ENCODE assay signal across 10 mouse cellular contexts in the genomic region with DNA sequence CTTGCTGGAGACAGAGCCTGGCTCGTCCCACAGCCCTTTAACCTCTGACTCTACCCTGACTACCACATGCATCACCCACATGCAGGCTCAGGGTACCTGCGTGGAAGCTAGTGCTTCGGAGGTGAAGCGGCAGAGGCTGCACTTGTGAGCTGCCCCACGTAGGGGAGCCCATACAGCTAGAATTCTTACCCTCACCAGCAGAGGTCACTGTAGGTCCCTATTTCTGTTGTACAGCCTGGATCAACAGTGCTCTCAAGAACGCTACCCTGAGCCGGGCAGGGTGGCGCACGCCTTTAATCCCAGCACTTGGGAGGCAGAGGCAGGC. TPM values are rescaled to one million over a fixed set of nuclear protein-coding genes. Genes with fewer than 3 reads are reported as not detected.
DNase-seq lines count a peak whose midpoint lies in the region; ATAC-seq and TF ChIP-seq lines count a peak whose summit lies in the region.
"Had no signal": no experiment of that assay in that cellular context is flagged by ENCODE, and none has a peak within 500 bp of the region (broad histone marks: within the 10 kb centered on the region; RNA-seq: fewer than 3 reads in every experiment).

No protein-coding gene starts in this region.

- WGBS in heart, embryonic 12.5 days, result 59% methylated on average over 9 of the region's 9 CpGs
- 44% methylated on average over 9 of the region's 9 CpGs for WGBS in intestine, postnatal 0 days
- WGBS in lung, embryonic 16.5 days, result 51% methylated on average over 9 of the region's 9 CpGs

- TF ChIP-seq CTCF in CH12.LX (conservative IDR thresholded peaks at IDR 0.05 in 1 of 2, IDR thresholded peaks at IDR 0.05 in 1 of 2; ENCODE audit: low read depth in 2 of 2, low read length in 2 of 2), result peak; percentile 19 to 73; a peak in 3 of 4 replicates
- peak; percentile 76 for TF ChIP-seq CTCF in intestine, postnatal 0 days (IDR thresholded peaks at IDR 0.05; ENCODE audit: low read depth)

- DNase-seq in heart, adult 18-20 months, result peak; percentile 81 to 83
- DNase-seq in CH12.LX (ENCODE audit: extremely low read depth), result peak; percentile 76
- peak; percentile 69 for DNase-seq in c-Kit-positive CD71-positive TER-119-negative erythroid progenitor cells, embryonic 14.5 days (ENCODE audit: low read depth)
- DNase-seq in thymus, postnatal 0 days (ENCODE audit: low spot score), result peak; percentile 82
- DNase-seq in right cerebral cortex, postnatal 4 days, result no peak

- TF ChIP-seq POLR2A in CH12.LX (IDR thresholded peaks at IDR 0.05; ENCODE audit: low read depth, low read length), result no peak

- peaks cover 11% of the 10 kb centered on the region; the same call in 1 of the 2 replicates for H3K4me1 ChIP-seq in heart, embryonic 12.5 days (replicated peaks)
- no peaks in the 10 kb centered on the region for H3K4me1 ChIP-seq in CH12.LX (ENCODE audit: control insufficient read depth in 1 of 2, insufficient read depth in 2 of 2)
- H3K4me1 ChIP-seq in intestine, postnatal 0 days (replicated peaks; ENCODE audit: control insufficient read depth, insufficient read depth, low read length), result 0 out of 2 replicates have a peak, but pooled peaks cover 3% of the 10 kb centered on the region
- peaks cover 9% of the 10 kb centered on the region for H3K4me1 ChIP-seq in lung, embryonic 16.5 days (replicated peaks; ENCODE audit: control insufficient read depth, insufficient read depth, low read length)
- H3K4me1 ChIP-seq: limb, embryonic 12.5 days had no signal

- H3K36me3 ChIP-seq in heart, embryonic 12.5 days, result peaks cover 58% of the 10 kb centered on the region
- peaks cover 0 to 45% of the 10 kb centered on the region in 2 experiments for H3K36me3 ChIP-seq in CH12.LX (replicated peaks in 1 of 2; ENCODE audit: control insufficient read depth in 1 of 2, insufficient read depth in 1 of 2, low read length in 1 of 2)
- peaks cover 51% of the 10 kb centered on the region for H3K36me3 ChIP-seq in intestine, postnatal 0 days (ENCODE audit: control insufficient read depth, insufficient read depth)
- peaks cover 20% of the 10 kb centered on the region for H3K36me3 ChIP-seq in lung, embryonic 16.5 days (ENCODE audit: control insufficient read depth, insufficient read depth, low read length)

- TF ChIP-seq EP300 in CH12.LX (IDR thresholded peaks at IDR 0.05; ENCODE audit: low read length), result no peak

- H3K9ac ChIP-seq in heart, embryonic 12.5 days, result no peak overlapping the region
- H3K9ac ChIP-seq in CH12.LX (ENCODE audit: insufficient read depth, low read depth), result no peak overlapping the region
- no peak overlapping the region for H3K9ac ChIP-seq in intestine, postnatal 0 days (ENCODE audit: low read depth, low read length)
- H3K9ac ChIP-seq in lung, embryonic 16.5 days (ENCODE audit: low read length), result no peak overlapping the region
- H3K9ac ChIP-seq: limb, embryonic 12.5 days had no signal

- no peaks in the 10 kb centered on the region for H3K9me3 ChIP-seq in heart, embryonic 12.5 days (replicated peaks)
- no peaks in the 10 kb centered on the region for H3K9me3 ChIP-seq in CH12.LX (replicated peaks; ENCODE audit: low read length)
- H3K9me3 ChIP-seq in intestine, postnatal 0 days (ENCODE audit: control insufficient read depth), result no peaks in the 10 kb centered on the region
- no peaks in the 10 kb centered on the region for H3K9me3 ChIP-seq in lung, embryonic 16.5 days (ENCODE audit: control insufficient read depth, low read length)
- H3K9me3 ChIP-seq: limb, embryonic 12.5 days had no signal

- no peak overlapping the region for H3K4me2 ChIP-seq in heart, embryonic 12.5 days
- no peak overlapping the region for H3K4me2 ChIP-seq in CH12.LX (ENCODE audit: insufficient read depth, low read depth, poor library complexity, severe bottlenecking)
- no peak overlapping the region for H3K4me2 ChIP-seq in intestine, postnatal 0 days (replicated peaks; ENCODE audit: low read depth)
- no peak overlapping the region for H3K4me2 ChIP-seq in lung, embryonic 16.5 days (ENCODE audit: low read depth, low read length)
- H3K4me2 ChIP-seq: limb, embryonic 12.5 days had no signal

- no peak for ATAC-seq in heart, embryonic 12.5 days (ENCODE audit: insufficient number of reproducible peaks, low FRiP score)
- ATAC-seq in intestine, postnatal 0 days, result peak; percentile 46
- peak; percentile 32 for ATAC-seq in lung, embryonic 16.5 days (ENCODE audit: low read depth)

- no peak overlapping the region for H3K4me3 ChIP-seq in heart, embryonic 12.5 days
- H3K4me3 ChIP-seq in CH12.LX (replicated peaks in 1 of 3; ENCODE audit: low read depth in 2 of 3, low read length in 2 of 3, poor library complexity in 1 of 3), result no peak overlapping the region
- no peak overlapping the region for H3K4me3 ChIP-seq in intestine, postnatal 0 days (ENCODE audit: low read depth, low read length)
- no peak overlapping the region for H3K4me3 ChIP-seq in lung, embryonic 16.5 days (ENCODE audit: low read length)
- H3K4me3 ChIP-seq: limb, embryonic 12.5 days had no signal

- H3K27ac ChIP-seq in heart, embryonic 12.5 days (ENCODE audit: poor library complexity, severe bottlenecking), result no peak overlapping the region
- H3K27ac ChIP-seq in CH12.LX (ENCODE audit: insufficient read depth, low read depth), result no peak overlapping the region
- H3K27ac ChIP-seq in intestine, postnatal 0 days (ENCODE audit: low read depth, low read length), result no peak overlapping the region
- no peak overlapping the region for H3K27ac ChIP-seq in lung, embryonic 16.5 days (ENCODE audit: low read length)
- H3K27ac ChIP-seq: limb, embryonic 12.5 days had no signal

- no peaks in the 10 kb centered on the region for H3K79me2 ChIP-seq in CH12.LX (replicated peaks; ENCODE audit: control insufficient read depth, extremely low read depth, insufficient read depth, poor library complexity, severe bottlenecking)

- H3K27me3 ChIP-seq in heart, embryonic 12.5 days (replicated peaks), result no peaks in the 10 kb centered on the region
- H3K27me3 ChIP-seq in CH12.LX (replicated peaks), result no peaks in the 10 kb centered on the region
- no peaks in the 10 kb centered on the region for H3K27me3 ChIP-seq in intestine, postnatal 0 days (replicated peaks; ENCODE audit: control insufficient read depth, insufficient read depth, low read length)
- no peaks in the 10 kb centered on the region for H3K27me3 ChIP-seq in lung, embryonic 16.5 days (ENCODE audit: control insufficient read depth, insufficient read depth, low read depth, low read length)
- H3K27me3 ChIP-seq: limb, embryonic 12.5 days had no signal

- peak; percentile 55 for TF ChIP-seq RAD21 in CH12.LX (IDR thresholded peaks at IDR 0.05; ENCODE audit: low read depth, low read length)

- in situ Hi-C loops in CH12.LX (cut with MboI; ENCODE audit: low pct_ligation_motif_present, low pct_unique_long_range_greater_than_20kb, low sequenced_read_pairs), result no loop called here

- dilution Hi-C loops in CH12.LX (cut with MboI; ENCODE audit: extremely low pct_ligation_motif_present, extremely low pct_unique_long_range_greater_than_20kb, low sequenced_read_pairs), result no loop called here

TF ChIP-seq in CH12.LX, 34 proteins besides CTCF, POLR2A, EP300 and RAD21:
- TF ChIP-seq TBP (conservative IDR thresholded peaks at IDR 0.05; ENCODE audit: low read depth, low read length) (0 out of 2 replicates have a peak, but pooled peaks have one; percentile 33), SMC3 (IDR thresholded peaks at IDR 0.05; ENCODE audit: low read depth, low read length) (peak; percentile 35; the same call in 1 of the 2 replicates), USF2 (conservative IDR thresholded peaks at IDR 0.05; ENCODE audit: low read depth, low read length) (no peak), SIN3A (IDR thresholded peaks at IDR 0.05; ENCODE audit: low read length) (no peak)
TF ChIP-seq in CH12.LX: peak in this region for 2.

RNA-seq across cellular contexts. Expression of a gene that starts 7.5 kb away (rescaled TPM):
- total RNA-seq in heart, adult 18-20 months (2021), result not detected
- polyA plus RNA-seq in heart, embryonic 12.5 days (2016; fragmentation: Nextera tagmentation; extraction: Ambion mirVana), result 0.28 TPM in 1 of 2 replicates, not detected in the other
- total RNA-seq in CH12.LX (2012; rRNA removed) (not detected in 2 replicates), CH12.LX (2014; rRNA removed) (not detected in 2 replicates)
- not detected in 2 replicates for polyA plus RNA-seq in CH12.LX (2012; ENCODE audit: insufficient read length, low read depth)
- not detected in 2 replicates for polyA plus RNA-seq in intestine, postnatal 0 days (2015; fragmentation: Nextera tagmentation; extraction: Ambion mirVana)
- polyA plus RNA-seq in lung, embryonic 16.5 days (2015; fragmentation: Nextera tagmentation; extraction: Ambion mirVana), result not detected in 2 replicates
- polyA plus RNA-seq in thymus, postnatal 0 days (2015; fragmentation: Nextera tagmentation; extraction: Ambion mirVana), result not detected in 2 replicates
- polyA plus RNA-seq: cerebellum, adult 2 months had no signal

RNA-seq across cellular contexts. Expression of a gene that starts 10.2 kb away (rescaled TPM):
- 10 to 100 TPM; 53.9 to 88.6 TPM for total RNA-seq in heart, adult 18-20 months (2021)
- polyA plus RNA-seq in heart, embryonic 12.5 days (2016; fragmentation: Nextera tagmentation; extraction: Ambion mirVana), result 18.4 and 23.2 TPM in 2 replicates
- 11.1 and 14.2 TPM in 2 replicates for total RNA-seq in CH12.LX (2012; rRNA removed)
- total RNA-seq in CH12.LX (2014; rRNA removed), result 8.6 and 10.6 TPM in 2 replicates
- polyA plus RNA-seq in CH12.LX (2012; ENCODE audit: insufficient read length, low read depth), result 9.5 TPM in 2 replicates
- 124 and 128 TPM in 2 replicates for polyA plus RNA-seq in intestine, postnatal 0 days (2015; fragmentation: Nextera tagmentation; extraction: Ambion mirVana)
- polyA plus RNA-seq in lung, embryonic 16.5 days (2015; fragmentation: Nextera tagmentation; extraction: Ambion mirVana), result 43.0 and 44.8 TPM in 2 replicates
- polyA plus RNA-seq in thymus, postnatal 0 days (2015; fragmentation: Nextera tagmentation; extraction: Ambion mirVana), result 14.7 and 14.9 TPM in 2 replicates

RNA-seq across cellular contexts. Expression of a gene that starts 14.2 kb away (rescaled TPM):
- total RNA-seq in heart, adult 18-20 months (2021), result 10 to 100 TPM; 94.2 to 94.8 TPM
- polyA plus RNA-seq in heart, embryonic 12.5 days (2016; fragmentation: Nextera tagmentation; extraction: Ambion mirVana), result 139 and 146 TPM in 2 replicates
- total RNA-seq in CH12.LX (2012; rRNA removed) (35.0 and 39.3 TPM in 2 replicates), CH12.LX (2014; rRNA removed) (18.9 and 20.1 TPM in 2 replicates)
- 21.4 and 24.7 TPM in 2 replicates for polyA plus RNA-seq in CH12.LX (2012; ENCODE audit: insufficient read length, low read depth)
- 54.4 and 65.2 TPM in 2 replicates for polyA plus RNA-seq in intestine, postnatal 0 days (2015; fragmentation: Nextera tagmentation; extraction: Ambion mirVana)
- polyA plus RNA-seq in lung, embryonic 16.5 days (2015; fragmentation: Nextera tagmentation; extraction: Ambion mirVana), result 371 and 375 TPM in 2 replicates
- polyA plus RNA-seq in thymus, postnatal 0 days (2015; fragmentation: Nextera tagmentation; extraction: Ambion mirVana), result 43.6 and 50.0 TPM in 2 replicates

RNA-seq across cellular contexts. Expression of a gene that starts 34.3 kb away (rescaled TPM):
- 10 to 100 TPM; 22.0 to 22.2 TPM for total RNA-seq in heart, adult 18-20 months (2021)
- polyA plus RNA-seq in heart, embryonic 12.5 days (2016; fragmentation: Nextera tagmentation; extraction: Ambion mirVana), result 16.4 and 17.3 TPM in 2 replicates
- total RNA-seq in CH12.LX (2012; rRNA removed) (0.88 and 1.2 TPM in 2 replicates), CH12.LX (2014; rRNA removed) (0.16 TPM in 1 of 2 replicates, not detected in the other)
- polyA plus RNA-seq in CH12.LX (2012; ENCODE audit: insufficient read length, low read depth), result not detected in 2 replicates
- 6.8 and 6.9 TPM in 2 replicates for polyA plus RNA-seq in intestine, postnatal 0 days (2015; fragmentation: Nextera tagmentation; extraction: Ambion mirVana)
- 16.5 and 17.1 TPM in 2 replicates for polyA plus RNA-seq in lung, embryonic 16.5 days (2015; fragmentation: Nextera tagmentation; extraction: Ambion mirVana)
- 11.9 and 12.2 TPM in 2 replicates for polyA plus RNA-seq in thymus, postnatal 0 days (2015; fragmentation: Nextera tagmentation; extraction: Ambion mirVana)
